8 mouse cellular contexts compared by ENCODE assay signal in genomic region chr3:57574885-57575659, GRCm38 (mm10). TPM values are rescaled to one million over a fixed set of nuclear protein-coding genes. Genes with fewer than 3 reads are reported as not detected.
DNase-seq lines count a peak whose midpoint lies in the region; ATAC-seq lines count a peak whose summit lies in the region.

No protein-coding gene starts in this region.

- ATAC-seq in frontal cortex, adult (ENCODE audit: low TSS enrichment), result peak; percentile 73
- ATAC-seq in hematopoietic stem cell, adult 5-6 weeks (replicated peaks in 1 of 2; ENCODE audit: insufficient read depth in 1 of 2, low FRiP score in 2 of 2, low TSS enrichment in 1 of 2, low read depth in 1 of 2, poor library complexity in 2 of 2, severe bottlenecking in 2 of 2), result peak; percentile 14 to 27; a peak in 3 of 4 replicates

- peak; percentile 53 for DNase-seq in Muller cell, postnatal 12 days (ENCODE audit: inconsistent ontology term)
- peak; percentile 23 for DNase-seq in brain, adult 2 months (ENCODE audit: low read depth, low spot score)
- peak; percentile 17 to 28 for DNase-seq in layer of hippocampus, postnatal 36 days
- DNase-seq in lung, postnatal 36 days, result peak; percentile 53
- peak; percentile 38 to 52 for DNase-seq in right cerebral cortex, postnatal 10 days (ENCODE audit: low spot score in 2 of 2)
- no peak for DNase-seq in MN1 (ENCODE audit: low spot score)

RNA-seq across cellular contexts. Expression of gene Wwtr1, which starts 0.6 kb away (rescaled TPM):
- total RNA-seq in hematopoietic stem cell, adult 5-6 weeks (2017), result 0.56 and 0.99 TPM in 2 replicates
- 10 to 100 TPM; 15.5 to 15.8 TPM for total RNA-seq in layer of hippocampus, postnatal 36 days (2021)
